Mouse (Mus musculus): ENCODE data around the gene Anln. TPM values are rescaled to one million over a fixed set of nuclear protein-coding genes. Genes with fewer than 3 reads are reported as not detected.
"Not testable (repeated sequence)": the region's sequence is repeated elsewhere in the genome, so short reads cannot be mapped to it uniquely, and the experiment has no call there.

The Anln gene
- 1 to 10 TPM; 6.4 to 7.3 TPM for total RNA-seq (2021)

GRCm38 (mm10) chr9:22389021-22389476, at the start of gene Anln:
TSS of gene Anln (minus strand) at chr9:22389188.
- peak; percentile 83 for DNase-seq (ENCODE audit: low spot score in 2 of 2)
- intact Hi-C loops (cut with DNase I): loop anchor here (5.0 kb wide), 1 partner anchor 162 kb away; the partner anchor contains the start of gene Zfp809

GRCm38 (mm10) chr9:22434101-22434500, 45.1 kb upstream of the Anln start:
- intact Hi-C loops (cut with DNase I): no loop called here
- DNase-seq (ENCODE audit: low spot score in 2 of 2): no peak

DNA sequence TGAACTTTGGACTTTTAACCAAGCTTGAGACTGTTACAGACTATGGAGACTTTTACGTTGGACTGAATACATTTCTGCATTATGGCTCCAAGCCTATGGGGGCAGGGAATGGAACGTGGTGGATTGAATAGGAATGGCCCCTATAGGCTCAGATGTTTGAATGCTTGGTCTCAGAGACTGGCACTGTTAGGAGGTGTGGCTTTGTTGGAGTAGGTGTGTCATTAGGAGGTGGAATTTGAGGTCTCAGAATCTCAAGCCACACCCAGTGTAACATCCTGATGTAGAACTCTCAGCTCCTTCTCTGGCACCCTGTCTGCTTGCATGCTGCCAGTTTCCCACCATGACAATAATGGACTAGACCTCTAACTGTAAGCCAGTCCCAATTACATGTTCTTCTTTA, 44.2 kb upstream of the Anln start:
- intact Hi-C loops (cut with DNase I): no loop called here
- DNase-seq (ENCODE audit: low spot score in 2 of 2): no peak

DNA sequence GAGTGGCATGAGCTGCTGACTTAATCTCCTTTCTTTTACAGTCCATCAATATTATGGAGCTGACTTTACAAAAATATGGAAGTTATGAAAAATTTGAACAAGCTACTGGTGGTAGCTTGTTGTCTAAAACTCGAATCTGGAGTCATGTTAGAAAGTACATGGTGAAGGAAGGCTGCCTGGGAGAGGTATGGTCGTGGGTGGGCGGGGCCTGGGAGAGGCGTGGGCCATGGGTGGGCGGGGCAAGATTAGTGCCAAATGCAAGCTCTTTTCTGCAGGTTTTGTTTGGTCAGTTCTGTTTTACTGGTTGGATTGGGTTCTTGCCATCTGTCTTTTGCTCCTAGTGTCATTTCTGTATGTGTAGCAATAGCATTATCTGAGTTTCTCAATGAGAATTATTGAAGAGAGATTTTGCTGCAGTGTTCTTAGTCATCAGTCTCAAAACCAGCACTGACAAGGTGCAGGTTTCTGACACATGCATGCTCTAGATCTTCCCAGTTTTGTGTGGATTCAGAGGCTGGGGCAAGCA, 41.4 kb upstream of the Anln start:
- intact Hi-C loops (cut with DNase I): no loop called here
- no peak for DNase-seq (ENCODE audit: low spot score in 2 of 2)

- no peak for DNase-seq (ENCODE audit: low spot score in 2 of 2)
- intact Hi-C loops (cut with DNase I): no loop called here
Measured at GRCm38 (mm10) chr9:22429533-22430241, 40.7 kb upstream of the Anln start.

DNA sequence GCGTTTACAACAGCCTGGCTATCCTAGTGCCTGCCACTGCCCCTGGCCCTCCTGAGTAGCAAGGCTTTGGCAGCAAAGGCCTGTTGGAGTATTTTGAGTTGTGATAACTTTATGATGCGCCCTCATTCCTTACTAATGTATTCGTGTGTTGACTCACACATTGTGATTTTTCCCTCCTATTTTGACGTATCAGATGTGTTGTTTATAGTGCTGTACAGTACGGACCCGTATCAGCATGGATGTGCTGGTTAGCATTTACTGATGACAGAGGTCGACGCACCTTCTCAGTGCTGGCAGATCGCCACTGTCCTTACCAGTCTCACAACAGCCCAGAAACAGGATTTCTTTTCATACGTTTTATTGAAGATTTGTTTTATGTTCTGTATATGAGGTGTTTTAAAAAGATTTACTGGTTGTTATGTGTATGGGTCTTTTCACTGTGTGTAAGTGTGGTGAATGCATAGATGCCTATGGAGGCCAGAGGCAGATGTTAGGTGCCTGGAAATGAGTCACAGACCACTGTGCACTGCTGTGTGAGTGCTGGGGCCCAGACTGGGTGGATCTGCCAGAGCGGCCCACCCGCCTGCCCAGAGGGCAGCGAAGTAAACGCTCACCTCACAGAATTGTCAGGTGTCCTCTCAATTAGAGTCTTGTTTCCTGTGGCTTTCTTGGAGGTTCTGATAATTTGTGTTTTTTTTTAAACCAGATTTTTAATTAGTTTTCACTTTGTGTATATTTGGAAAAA, 39.9 kb upstream of the Anln start:
- no peak for DNase-seq (ENCODE audit: low spot score in 2 of 2)
- intact Hi-C loops (cut with DNase I): no loop called here

- intact Hi-C loops (cut with DNase I): no loop called here
Measured at GRCm38 (mm10) chr9:22428028-22428665, 39.2 kb upstream of the Anln start.

GRCm38 (mm10) chr9:22424719-22425118, 35.7 kb upstream of the Anln start:
- intact Hi-C loops (cut with DNase I): no loop called here
- DNase-seq (ENCODE audit: low spot score in 2 of 2): no peak

More at GRCm38 (mm10) chr9:22428028-22428665, 39.2 kb upstream of the Anln start:
- DNase-seq (ENCODE audit: low spot score in 2 of 2): no peak

DNA sequence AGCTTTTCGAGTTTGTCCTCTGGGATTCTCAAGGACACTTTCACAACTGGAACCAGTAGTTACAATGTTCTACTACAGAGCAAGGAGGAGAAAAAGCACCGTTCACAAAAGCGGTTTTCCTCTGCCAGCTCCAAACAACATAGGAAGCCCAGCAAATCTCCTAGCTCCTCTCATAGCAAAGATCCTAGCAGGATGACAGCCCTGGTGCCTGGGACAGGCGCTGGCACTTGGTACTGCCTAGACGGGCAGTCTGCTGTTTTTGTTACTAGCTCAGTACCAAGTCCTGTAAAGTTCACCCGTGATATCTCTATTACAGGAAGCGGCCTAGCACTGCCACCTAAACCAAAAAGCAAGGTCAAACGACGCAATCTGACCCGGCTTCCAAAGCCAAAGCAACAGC, 35.2 kb upstream of the Anln start:
- intact Hi-C loops (cut with DNase I): no loop called here
- DNase-seq (ENCODE audit: low spot score in 2 of 2): no peak

GRCm38 (mm10) chr9:22423507-22423906, 34.5 kb upstream of the Anln start:
- intact Hi-C loops (cut with DNase I): no loop called here

DNA sequence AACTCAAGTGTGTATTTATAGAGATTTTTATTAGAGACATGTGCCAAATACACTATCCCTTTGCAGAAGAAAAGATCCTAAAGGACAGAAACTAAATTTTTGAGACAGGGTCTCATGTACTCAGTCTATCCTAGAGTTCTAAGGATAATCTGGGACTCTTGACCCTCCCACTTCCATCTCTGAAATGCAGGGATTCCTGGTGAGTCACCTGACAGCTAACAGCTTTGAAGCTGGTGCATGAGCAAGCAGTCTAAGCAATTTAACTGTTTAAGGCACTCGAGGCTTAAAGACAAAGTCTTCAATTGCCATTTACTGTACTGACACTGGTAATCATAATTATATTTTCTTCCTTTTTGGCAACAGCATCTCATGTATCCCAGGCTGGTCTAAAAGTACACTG, 33.6 kb upstream of the Anln start:
- DNase-seq (ENCODE audit: low spot score in 2 of 2): peak in 1 of 2 experiments; percentile 18
- intact Hi-C loops (cut with DNase I): no loop called here

More at GRCm38 (mm10) chr9:22423507-22423906, 34.5 kb upstream of the Anln start:
- no peak for DNase-seq (ENCODE audit: low spot score in 2 of 2)

- intact Hi-C loops (cut with DNase I): no loop called here
- DNase-seq (ENCODE audit: low spot score in 2 of 2): no peak
Measured at GRCm38 (mm10) chr9:22420491-22420890, 31.5 kb upstream of the Anln start.

DNA sequence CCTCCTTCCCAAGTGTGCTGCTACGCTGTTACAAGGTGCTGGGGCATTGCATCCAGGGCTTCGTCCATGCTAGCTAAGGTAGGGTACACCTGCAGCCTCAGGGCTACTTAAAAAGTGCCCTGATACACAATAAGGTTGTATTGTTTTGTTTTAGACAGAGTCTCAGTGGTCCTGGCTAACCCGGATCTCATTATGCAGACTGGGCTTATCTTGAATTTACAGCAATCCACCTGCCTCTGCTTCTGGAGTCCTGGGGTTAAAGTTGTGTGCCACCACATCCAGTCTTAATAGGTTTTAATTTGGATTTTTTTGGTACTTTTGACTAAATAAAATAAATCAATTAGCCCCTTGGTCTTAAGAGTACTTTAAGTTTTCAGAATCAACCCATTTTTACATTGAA, 30.9 kb upstream of the Anln start:
- intact Hi-C loops (cut with DNase I): no loop called here

GRCm38 (mm10) chr9:22417547-22417946, 28.6 kb upstream of the Anln start:
- intact Hi-C loops (cut with DNase I): no loop called here
- DNase-seq (ENCODE audit: low spot score in 2 of 2): no peak

More for the DNA sequence above, 30.9 kb upstream of the Anln start:
- no peak for DNase-seq (ENCODE audit: low spot score in 2 of 2)

DNA sequence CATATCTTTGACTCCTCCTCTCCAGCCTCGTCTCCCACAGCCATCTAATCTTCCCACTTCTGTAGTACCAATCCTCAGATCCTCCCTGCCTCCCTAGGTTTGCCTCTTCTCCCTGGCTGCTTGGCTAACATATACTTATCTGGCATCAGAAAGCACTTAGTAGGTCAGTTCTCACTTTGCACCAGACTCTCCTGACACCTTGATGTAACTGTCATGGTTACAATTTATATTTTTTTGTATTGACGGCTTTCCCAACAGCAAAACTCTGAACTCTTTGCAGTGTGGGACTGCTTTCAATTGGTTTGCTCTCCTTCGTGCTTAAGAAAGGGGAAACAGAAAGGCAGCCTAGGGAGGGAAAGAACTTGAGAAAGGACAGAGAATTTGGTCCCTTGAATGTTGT, 27.2 kb upstream of the Anln start:
- intact Hi-C loops (cut with DNase I): no loop called here
- DNase-seq (ENCODE audit: low spot score in 2 of 2): no peak

DNA sequence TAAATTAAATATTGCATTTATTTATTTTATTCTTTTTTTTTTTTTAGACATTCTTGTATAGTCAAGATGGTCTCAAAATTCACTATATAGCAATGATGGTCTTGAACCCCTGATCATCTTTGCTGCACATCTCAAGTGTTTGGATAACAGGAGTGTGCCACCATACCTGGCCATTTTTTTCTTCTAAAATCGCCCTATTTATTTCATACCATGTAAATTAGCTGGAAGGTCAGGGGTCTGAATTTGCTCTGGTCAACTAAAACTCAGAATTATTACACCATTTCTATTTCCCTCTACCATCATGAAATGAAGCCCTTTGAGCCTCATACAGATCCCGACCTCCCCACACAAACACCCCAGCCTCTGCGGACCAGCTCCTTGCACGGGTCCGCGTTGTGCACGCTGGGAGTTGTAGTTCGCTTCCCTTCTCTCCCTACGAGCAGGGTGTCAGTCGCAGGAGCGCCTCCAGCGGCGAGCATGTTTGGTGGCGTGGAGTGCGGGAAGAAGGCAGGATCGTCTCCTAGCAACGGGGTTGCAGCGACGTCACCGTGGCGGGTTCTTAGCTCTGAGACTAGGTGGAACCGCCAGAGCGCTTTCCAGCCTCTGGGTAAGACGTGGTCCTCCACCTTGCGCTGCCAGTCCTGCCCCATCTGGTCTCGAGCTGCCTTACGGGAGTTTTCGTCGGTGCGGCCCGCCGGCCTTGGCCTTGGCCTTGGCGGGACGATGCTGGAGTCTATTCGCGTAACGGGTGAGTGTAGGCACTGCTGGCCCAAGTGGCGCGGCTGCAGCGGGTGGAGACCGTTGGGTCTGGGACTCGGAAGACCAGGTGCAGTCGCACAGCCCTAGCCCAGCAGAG, 22.2 kb upstream of the Anln start, which contains the start of gene 9530077C05Rik:
Gene 9530077C05Rik (plus strand): TSS at position 512 of the 856 bp plus-strand sequence.
- intact Hi-C loops (cut with DNase I): loop anchor here (5.0 kb wide), 1 partner anchor 254 kb away; the partner anchor contains the start of gene Pigyl
- DNase-seq (ENCODE audit: low spot score in 2 of 2): peak; percentile 98 to 99

DNA sequence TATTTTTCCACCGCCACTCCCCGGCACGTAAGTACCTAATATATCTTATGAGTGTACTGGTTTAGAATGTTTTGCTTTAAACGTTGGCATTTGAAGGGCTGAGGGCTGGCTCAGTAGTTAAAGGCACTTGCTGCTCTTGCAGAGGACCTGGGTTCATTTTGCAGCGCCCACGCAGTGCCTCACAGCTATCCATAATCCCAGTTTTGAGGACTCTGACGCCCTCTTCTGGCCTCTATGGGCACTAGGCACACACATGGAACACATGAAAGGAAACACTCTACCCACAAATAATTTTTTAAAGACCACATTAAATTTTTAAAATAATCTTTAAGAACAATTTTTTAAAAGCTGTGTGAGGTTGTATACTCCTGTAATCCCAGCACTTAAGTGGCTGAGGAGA, 20.5 kb upstream of the Anln start:
- intact Hi-C loops (cut with DNase I): no loop called here

DNA sequence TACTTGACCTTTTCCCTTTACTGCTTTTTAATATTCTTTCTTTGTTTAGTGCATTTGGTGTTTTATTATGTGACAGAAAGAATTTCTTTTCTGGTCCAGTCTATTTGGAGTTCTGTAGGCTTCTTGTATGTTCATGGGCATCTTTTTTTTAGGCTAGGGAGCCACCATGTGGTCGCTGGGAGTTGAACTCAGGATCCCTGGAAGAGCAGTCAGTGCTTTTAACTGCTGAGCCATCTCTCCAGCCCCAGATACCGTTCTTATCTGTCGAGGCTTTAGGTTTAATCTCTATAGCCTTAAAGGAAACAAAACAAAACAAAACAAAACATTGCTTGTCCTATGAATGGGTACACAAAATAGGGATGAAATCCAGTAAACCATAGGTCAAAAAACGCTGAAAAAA, 19.4 kb upstream of the Anln start:
- intact Hi-C loops (cut with DNase I): loop anchor here (1.0 kb wide), 1 partner anchor 176 kb away; no protein-coding TSS in a partner anchor
- DNase-seq (ENCODE audit: low spot score in 2 of 2): peak in 1 of 2 experiments; percentile 57

More for the DNA sequence above, 20.5 kb upstream of the Anln start:
- no peak for DNase-seq (ENCODE audit: low spot score in 2 of 2)

- intact Hi-C loops (cut with DNase I): loop anchor here (1.0 to 2.0 kb wide), 2 partner anchors 101 to 175 kb away; partner anchors contain the start of gene Zfp810
- DNase-seq (ENCODE audit: low spot score in 2 of 2): not testable (repeated sequence)
Measured at GRCm38 (mm10) chr9:22407633-22408032, 18.6 kb upstream of the Anln start.

Data from left cerebral cortex, postnatal 25 days (tissue).